In the genomic region with DNA sequence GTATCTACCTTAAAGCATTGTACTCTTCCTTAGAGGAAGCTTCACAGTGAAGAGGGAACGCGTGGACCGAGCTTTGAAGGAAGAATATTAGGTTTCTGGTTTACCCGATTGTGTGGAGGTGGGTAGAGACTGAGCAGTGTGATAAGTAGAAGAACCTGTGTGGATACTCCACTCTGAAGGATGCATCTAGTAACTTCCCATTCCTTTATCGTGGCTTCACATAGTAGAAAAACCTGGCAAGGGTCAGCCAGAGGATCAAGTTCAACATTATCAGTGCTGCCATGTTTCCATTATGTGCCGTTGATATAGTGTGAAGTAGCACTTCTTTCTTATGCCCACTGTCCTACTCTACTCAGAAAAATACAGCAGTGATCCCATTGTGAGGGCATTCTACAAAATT, we compare ENCODE assay signal across 17 mouse cellular contexts.
"Had no signal": no experiment of that assay in that cellular context is flagged by ENCODE, and none has a peak within 500 bp of the region (broad histone marks: within the 10 kb centered on the region; RNA-seq: fewer than 3 reads in every experiment).

No protein-coding gene starts in this region.

- H3K4me3 ChIP-seq: lung, embryonic 15.5 days; midbrain, embryonic 10.5 days; midbrain, embryonic 12.5 days; midbrain, embryonic 15.5 days; neural tube, embryonic 13.5 days; neural tube, embryonic 15.5 days had no signal

- ATAC-seq: liver, postnatal 0 days; lung, postnatal 0 days; midbrain, embryonic 15.5 days had no signal

- H3K27me3 ChIP-seq: lung, embryonic 15.5 days; midbrain, embryonic 12.5 days; midbrain, embryonic 15.5 days; neural tube, embryonic 13.5 days; neural tube, embryonic 15.5 days had no signal

- H3K4me1 ChIP-seq: lung, embryonic 15.5 days; midbrain, embryonic 10.5 days; midbrain, embryonic 12.5 days; midbrain, embryonic 15.5 days had no signal

- H3K36me3 ChIP-seq: lung, embryonic 15.5 days; midbrain, embryonic 10.5 days; midbrain, embryonic 12.5 days; midbrain, embryonic 15.5 days; neural tube, embryonic 13.5 days; neural tube, embryonic 15.5 days had no signal

- H3K9me3 ChIP-seq: lung, embryonic 15.5 days; midbrain, embryonic 10.5 days; midbrain, embryonic 12.5 days; midbrain, embryonic 15.5 days; neural tube, embryonic 13.5 days; neural tube, embryonic 15.5 days had no signal

- H3K4me2 ChIP-seq: lung, embryonic 15.5 days; midbrain, embryonic 12.5 days; midbrain, embryonic 15.5 days; neural tube, embryonic 13.5 days; neural tube, embryonic 15.5 days had no signal

- H3K9ac ChIP-seq: liver, postnatal 0 days; lung, embryonic 15.5 days; midbrain, embryonic 12.5 days; midbrain, embryonic 15.5 days; neural tube, embryonic 13.5 days; neural tube, embryonic 15.5 days had no signal

- DNase-seq: liver, postnatal 0 days; lung, adult 2 months; lung, postnatal 4 days; right cerebral cortex, adult 18-20 months; right cerebral cortex, postnatal 25 days; right cerebral cortex, postnatal 4 days; spleen, adult 18-20 months; thymus, adult 18-20 months; thymus, postnatal 14 days; thymus, postnatal 36 days had no signal

- H3K27ac ChIP-seq: lung, embryonic 15.5 days; midbrain, embryonic 10.5 days; midbrain, embryonic 12.5 days; midbrain, embryonic 15.5 days; neural tube, embryonic 13.5 days; neural tube, embryonic 15.5 days had no signal
